Mouse (Mus musculus) heart, postnatal 4 days (tissue): Measurements from ENCODE around the gene Ewsr1. TPM values are rescaled to one million over a fixed set of nuclear protein-coding genes. Genes with fewer than 3 reads are reported as not detected.
"Not testable (repeated sequence)": the region's sequence is repeated elsewhere in the genome, so short reads cannot be mapped to it uniquely, and the experiment has no call there.

ENCODE experiments used
- DNase-seq: peaks from one replicate; pipeline ENCODE4 v3.0.0; 2021
- total RNA-seq, 2 experiments: library from RNA; stranded (reverse); gene quantifications; 2 replicates each; pipeline ENCODE4 v1.2.3; 2021

Ewsr1 gene
- total RNA-seq, 2 experiments from 2014 or later = 247 to 254 TPM

DNA sequence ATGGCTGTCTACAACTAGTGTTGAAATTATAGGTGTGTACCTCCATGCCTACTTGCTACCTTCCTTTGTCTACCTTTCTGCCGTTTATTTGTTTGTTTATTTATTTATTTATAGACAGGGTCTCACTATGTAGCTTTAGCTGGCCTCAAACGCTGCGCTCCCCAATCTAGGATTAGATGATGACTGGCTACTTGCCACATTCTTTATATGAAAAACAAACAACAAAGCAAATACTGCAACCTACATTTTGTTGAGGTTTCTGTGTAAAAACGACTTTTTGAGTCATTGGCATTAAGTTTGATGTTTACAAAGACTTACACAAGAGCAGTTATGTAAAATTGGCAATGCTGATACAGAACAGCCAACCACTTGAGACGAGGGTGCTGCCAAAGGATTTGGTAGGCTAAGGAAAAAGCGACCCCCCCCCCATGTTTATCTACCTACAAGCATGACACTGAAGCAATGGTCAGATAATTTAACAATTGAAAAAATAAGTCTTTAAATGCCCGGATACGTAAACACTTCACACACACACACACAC is 2.5 kb downstream of the Ewsr1 start:
- no peak for DNase-seq

DNA sequence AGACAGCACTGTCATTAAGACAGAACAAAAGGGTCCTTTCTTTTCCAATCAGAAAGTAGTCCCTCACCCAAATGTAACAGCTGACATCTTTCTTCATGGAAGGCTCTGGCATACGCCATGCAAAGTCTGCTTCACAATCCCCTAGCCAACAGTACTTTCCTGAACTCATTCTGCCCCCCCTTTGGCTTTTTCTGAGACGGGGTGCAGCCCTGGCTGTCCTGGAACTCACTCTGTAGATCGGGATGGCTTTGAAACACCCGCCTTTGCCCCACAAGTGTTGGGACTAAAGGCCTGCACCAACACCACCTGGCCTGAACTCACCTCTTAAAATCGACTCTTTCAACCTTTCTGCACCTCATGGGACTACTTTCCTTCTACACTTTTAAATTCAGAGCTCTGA is 3.2 kb downstream of the Ewsr1 start:
- DNase-seq = no peak

DNA sequence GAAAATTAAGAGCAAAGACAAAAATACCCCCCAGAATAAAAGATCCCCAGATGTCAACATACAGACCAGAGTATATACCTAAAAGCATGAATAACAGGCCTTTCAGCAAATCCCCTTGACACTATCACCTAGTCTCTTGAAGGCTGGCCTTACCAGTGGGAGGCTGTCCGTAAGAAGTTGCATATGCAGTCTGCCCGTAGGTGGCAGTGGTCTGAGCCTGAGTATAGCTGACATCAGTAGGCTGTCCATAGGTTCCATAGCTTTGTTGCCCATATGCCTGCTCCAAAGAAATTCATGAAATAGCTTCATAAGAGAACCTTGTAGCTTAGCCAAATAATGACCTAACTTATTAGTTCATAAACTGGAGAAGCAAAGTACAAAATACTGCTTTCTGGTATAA is 7.4 kb downstream of the Ewsr1 start:
- DNase-seq = no peak

DNA sequence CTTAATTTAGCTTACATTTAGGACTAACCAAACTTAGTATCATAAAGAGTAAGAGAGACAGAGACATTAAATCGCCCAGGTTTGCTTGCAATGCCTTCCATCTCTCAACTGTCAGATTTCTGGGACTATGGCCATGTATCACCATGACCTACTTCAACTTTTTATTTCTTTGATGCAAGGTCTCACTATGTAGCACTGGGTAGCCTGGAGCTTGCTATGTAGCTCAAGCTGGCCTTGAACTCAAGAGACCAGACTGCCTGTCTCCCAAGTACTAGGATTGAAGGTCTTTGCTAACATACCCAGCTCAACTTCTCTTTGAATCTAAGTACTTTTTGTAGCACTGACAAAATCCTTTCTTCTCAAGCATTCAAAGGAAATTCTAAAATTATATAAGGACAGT is 9.9 kb downstream of the Ewsr1 start:
- no peak for DNase-seq

DNA sequence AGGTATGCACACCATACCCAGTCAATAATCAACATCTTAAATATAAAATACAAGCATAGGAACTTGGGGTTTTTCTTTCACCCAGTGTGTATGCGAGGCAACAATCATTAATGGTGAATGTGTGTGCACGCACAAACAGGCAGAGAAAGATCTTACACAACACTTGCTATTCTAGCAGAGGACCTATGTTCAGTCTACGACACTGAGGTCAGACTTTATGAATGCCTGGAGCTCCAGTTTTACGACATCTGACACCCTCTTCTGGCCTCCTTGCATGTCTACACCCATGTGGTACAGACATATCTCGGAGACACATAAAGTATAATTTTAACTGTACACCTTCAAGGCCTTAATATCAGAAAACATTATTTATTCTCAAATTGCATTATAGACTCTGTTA is 22.2 kb downstream of the Ewsr1 start:
- not testable (repeated sequence) for DNase-seq

DNA sequence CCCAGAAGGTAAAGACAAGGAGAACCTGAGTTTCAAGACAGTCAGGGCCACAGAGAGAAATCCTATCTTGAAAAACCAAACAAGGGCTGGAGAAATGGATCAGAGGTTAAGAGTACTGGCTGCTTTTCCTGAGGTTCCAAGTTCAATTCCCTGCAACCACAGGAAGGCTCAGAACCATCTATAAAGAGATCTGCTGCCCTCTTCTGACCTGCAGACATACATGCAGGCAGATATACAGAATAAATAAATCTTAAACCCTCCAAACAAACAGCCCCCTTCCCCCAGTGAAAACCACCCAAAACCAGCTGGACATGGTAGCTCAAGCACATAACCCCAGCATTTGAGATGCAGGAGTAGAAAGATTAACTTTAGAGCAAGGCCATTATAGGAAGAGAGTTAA is 23.3 kb downstream of the Ewsr1 start:
- DNase-seq = no peak

DNA sequence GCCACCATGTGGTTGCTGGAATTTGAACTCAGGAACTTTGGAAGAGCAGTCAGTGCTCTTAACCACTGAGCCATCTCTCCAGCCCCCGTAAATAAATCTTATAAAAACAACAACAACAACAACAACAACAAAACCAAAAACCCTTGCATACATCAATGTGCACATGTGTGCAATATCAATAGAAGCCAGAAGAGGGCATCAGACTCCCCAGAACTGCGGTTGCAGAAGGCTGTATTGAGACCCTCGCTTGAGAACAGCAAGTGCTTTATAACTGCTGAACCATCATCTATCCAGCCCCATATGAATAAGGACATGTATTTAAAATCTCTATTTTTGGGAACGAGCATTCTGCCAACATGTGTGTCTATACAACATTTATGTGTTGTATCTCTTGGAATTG is 24.2 kb downstream of the Ewsr1 start:
- DNase-seq = peak; percentile 43

DNA sequence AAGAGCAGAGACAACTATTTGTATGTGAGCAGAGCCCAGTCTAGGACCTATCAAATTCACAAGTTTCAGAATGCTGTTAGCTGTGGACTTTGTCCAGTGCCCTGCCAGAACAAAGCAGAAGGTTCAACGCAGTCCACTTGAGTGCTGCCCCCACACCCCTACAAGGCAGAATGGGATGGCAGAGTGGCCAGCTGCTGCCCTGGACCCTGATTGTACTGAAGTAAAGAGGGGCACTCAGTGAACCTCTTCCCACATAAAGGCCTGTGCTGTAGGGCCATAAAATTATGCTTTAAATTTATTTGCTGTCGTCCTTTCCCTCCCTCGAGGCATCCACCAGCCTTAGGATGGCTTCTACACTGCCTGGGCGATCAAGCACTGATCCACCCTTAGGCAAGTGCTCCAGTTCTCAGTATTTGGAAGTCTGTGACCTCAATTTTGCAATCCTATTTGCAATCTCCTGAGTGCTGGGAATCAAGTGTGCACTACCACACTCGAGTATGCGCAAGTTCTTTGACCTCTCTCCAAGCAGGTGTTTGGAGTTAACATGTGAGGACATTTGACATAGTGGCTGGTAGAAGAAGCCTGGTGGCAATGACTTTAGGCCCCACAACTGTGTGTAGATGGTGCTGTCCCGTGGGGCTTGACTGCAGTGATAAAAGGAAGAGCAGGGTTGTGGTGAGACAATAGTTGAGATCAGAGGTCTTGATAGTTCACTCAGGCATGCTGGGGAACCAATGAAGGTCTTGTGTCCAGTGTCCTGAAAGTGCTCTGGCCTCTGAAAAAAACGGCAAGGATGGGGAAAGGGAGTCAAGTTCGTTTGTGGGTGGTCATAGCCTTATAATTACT is 30.7 kb downstream of the Ewsr1 start:
- DNase-seq = no peak

DNA sequence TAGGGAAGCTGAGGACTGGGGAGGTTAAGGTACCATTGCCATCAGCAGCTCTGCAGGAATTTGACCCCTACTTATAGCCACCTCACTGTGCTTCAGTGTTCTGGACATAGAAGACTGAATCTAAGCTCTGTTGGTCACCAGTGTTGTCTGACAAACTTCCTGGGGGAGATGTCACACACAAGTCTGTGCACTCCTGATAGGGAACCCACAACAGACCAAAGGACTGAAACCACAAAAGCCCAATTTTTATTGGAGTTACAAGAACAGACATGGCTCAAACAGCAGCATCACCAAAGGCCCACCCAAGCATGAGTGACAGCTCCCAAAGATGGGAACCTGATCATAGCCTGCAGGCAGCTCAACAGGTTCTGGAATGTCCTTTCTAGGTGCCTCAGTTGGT is 32.0 kb downstream of the Ewsr1 start:
- no peak for DNase-seq

DNA sequence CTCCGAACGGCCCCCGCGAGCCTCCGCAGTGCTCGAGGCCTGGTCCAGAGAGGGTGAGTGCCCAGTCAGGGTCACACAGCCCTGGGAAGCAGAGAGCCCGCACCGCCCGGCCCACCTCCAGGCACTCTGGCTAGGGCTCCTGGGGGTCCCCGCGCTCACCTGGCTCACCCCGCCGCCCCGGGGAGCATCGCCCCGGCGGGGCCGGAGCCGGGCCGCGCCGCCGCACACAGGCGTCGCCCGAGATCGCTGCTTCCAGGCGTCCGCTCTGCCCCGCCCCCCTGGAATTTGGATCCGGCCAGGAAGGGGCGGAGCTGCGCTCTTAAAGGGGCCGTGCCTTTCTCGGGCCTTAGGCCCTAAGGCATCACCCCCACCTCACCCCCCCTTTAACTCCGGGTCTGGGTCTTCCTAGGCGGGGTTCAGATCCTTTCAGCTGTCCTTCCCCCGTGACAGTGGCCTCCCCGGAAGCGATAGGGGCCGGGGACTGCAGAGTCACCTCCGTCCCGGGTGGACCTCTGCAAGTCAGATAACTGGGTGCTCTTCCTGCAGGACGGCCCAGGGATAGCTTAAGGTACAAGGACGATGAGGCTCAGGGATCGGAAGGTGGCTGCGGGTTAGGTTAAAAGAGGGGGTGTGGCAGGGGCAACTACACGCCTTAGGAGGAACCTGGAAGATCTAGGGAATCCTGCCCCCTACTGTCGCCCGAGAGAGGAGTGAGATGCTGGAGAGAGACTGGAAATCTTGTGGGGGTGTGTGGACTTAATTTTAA is 33.8 kb downstream of the Ewsr1 start, which contains the start of gene Gas2l1:
Gene Gas2l1 (minus strand): TSS at position 272 of the 766 bp plus-strand sequence.
- DNase-seq = peak; percentile 94

DNA sequence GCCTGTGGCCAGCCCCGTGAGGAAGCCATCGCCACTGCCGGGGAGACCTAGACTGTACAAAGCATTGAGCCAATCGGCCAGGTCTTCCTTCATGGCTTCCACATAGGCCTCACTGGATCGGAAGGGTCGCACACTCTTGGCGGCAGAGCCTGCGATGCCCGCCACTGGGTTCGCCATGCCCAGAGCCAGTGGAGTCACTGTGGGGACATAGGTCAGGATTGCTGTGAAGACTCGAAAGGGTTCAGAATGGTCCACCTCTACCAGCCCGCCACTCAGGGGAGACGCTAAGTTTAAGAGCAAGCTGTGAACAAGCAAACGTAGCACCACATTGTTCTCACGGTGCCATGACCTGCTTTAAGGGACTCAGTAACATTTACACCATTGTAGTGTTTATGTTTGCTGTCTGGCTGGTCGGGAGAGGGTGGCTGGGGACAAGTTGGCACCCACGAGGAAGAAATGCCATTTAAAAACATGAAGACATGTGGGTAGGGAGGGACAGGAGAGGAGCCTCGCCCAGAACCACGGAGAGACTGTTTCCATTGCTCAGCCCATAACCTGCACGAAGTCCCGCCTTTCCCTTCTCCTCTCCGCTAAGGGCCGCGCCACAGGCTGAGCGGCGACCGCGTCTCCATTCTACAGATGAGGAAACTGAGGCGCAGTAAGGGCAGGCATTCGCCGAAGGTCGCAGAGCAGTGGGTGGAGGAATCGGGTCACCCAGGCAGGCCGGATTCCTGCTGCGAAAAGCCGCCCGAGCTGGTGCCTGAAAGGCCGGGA is 34.6 kb downstream of the Ewsr1 start:
- DNase-seq = no peak

DNA sequence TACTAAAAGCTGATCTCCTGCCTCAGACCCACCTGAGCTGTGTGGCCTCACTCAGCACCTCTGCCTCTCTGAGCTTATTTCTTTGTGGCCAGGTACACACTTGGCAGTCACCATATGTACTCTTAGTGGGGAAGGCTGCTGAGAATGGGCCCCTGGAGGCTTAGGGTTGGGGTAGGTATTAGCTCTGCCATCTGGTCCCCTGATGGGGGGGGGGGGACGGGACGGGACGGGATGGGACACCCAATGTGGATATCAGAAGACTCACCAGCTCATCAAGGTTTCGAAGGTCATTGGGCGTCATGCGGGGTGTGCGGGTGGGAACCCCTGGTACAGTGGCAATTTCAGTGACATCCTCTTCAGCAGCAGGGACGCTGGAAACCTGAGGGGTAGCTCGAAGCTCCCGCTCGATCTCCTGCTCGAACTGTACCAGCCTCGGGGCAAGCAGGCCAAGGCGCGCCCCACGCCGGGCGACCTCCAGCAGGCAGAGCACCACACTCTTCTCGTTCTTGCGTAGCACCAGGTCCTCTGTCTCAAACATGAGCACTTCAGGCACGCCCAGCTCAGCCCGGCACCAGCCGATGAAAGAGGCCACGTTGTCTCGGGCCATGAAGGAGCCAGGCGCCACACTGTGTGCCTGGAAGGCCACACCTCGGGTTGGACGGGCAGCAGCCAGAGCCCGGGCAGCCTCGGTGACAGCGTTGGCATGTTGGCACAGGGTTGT is 35.3 kb downstream of the Ewsr1 start:
- DNase-seq = peak; percentile 27

DNA sequence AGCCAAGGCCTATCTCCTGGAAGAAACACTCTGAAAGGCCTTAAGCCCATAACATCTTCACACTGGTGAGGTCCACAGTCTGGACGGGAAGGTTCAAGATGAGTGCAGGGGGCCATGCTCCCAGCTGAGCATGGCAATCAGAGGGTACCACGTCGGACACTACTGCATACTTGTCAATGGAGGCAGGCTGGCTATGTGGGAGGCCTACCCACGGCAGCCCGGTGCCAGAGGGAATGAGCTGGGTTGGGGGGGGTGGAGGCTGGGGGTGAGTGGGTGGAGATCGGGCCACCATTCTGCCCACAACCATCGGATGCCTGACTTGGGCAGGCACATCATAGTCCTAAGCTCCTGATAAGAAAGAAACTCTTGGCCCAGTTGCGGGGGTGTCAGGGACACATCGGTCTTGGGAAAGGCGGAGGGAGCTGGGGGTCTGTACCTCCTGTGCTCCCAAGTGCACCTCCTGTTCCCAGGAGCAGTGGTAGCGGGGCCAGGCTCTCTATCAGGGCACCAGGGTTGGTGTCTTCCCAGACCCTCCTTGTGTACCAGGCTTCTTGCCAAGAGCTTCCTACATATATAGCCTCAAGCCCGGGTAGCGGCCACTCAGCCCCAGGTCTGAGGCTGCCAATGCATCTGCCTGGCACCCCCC is 36.1 kb downstream of the Ewsr1 start:
- no peak for DNase-seq

DNA sequence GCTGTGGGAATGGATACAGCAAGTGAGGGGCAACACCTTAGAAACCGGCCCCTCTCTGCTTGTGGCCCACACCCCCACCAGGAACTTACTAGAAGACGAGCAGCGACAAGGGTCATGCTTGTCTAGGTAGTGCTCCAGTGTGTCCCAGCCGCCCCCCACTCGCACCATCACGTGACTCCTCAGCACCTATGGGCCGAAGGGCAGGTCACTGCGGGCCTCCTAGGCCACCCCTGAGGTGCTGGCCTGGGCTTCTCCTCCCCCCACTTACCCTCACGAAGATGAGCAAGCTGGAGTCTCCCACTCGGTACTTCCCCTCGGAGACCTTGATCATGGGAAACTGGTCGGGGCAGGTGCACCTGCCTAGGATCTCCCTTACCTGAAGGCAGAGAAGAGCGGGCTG is 36.7 kb downstream of the Ewsr1 start:
- DNase-seq = peak; percentile 24

DNA sequence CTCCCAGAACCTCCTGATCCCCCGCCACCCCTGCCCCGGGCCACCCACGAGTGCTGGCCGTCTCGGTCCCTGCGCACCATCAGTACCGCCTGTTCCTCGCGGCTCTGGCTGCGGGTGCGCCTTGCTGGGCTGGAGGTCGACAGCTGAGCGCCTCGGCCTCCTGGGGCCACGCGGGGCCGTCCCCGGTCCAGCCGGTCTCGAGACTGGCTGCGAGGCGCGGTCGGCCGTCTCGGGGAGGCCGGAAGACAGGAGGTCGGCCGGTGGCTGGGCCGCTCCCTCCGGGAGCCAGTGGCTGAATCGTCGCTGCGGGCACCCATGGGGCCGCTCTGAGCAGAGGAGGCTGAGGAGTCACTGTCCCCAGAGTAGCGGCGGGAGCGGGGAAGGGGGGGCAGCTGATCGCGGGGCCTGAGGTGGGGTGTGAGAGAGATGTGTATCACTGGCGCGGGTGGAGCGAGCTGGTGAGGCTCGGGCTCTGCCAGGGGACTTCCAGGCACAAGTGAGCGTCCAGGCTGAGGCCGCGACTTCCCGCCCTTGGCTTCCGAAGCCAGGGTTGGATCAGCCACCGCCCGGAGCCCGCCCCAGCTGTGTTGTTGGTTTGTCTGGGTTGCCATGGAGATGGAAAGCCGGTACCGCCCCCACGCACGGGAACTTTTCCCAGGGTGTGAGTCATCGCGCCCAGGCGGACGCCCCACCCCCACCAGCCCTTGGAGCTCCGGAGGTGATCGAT is 37.5 kb downstream of the Ewsr1 start:
- peak; percentile 97 for DNase-seq

DNA sequence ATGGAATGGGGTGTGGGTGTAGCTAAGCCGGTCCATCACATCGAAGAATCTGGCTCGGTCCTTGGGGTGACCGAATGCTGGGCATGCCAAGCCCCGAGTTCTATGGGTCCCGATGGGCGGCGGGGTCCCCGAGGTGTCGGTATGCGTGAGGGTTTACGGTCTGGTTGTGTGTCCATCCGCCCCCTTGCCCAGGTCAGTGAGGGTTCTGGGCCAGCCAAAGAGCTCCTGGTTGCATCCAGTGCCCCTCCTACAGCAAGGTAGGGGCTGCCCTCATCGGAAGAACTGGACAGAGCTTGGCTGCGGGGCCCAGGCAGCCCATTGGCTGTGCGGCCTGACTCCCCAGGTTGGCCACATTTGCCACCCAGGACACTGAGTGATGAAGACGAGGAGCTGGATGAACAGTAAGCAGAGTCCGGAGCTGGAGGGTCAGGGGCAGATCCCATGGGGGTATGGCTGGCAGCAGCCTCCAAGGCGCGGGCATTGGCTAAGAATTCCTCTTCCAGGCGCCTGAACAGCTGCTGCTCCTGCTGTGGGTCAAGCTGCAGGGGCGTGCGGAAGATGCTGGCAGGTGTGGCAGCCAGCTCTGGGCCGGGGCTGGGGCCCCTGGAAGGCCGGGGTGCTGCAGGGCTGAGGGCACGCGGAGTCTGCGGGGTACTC is 38.2 kb downstream of the Ewsr1 start:
- no peak for DNase-seq

DNA sequence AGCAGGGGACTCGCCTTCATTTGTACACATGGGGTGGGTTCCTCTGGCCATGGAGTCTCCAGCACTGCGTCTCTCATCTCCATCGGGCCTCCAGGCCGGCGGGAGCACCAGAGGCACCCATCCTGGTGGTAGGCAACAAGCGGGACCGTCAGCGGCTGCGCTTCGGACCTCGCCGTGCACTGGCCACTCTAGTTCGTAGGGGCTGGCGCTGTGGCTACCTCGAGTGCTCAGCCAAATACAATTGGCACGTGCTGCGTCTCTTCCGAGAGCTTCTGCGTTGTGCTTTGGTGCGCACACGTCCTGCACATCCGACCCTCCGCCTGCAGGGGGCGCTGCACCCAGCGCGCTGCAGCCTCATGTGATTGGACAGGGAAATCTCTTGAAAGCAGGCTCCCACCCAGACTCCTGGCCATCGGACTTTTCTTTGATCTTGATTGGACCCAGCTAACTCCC is 39.3 kb downstream of the Ewsr1 start:
- DNase-seq = peak; percentile 57

DNA sequence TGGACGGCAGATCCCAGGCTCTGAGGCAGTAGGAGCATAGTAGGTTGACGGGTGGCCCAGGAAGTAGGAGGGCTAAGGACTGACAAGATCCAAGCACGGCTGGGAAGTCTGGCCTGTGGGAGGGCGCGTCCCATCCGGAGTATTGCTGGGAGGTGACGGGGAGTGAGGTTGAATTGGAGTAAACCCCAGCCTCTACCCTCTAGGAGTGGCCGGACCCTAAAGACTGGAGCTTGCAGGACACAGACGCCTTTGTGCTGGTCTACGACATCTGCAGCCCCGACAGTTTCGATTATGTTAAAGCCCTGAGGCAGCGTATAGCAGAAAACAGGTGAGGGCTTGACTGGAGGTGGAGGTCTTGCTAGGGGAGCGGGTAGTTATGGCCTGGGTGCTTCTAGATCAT is 39.8 kb downstream of the Ewsr1 start:
- no peak for DNase-seq

DNA sequence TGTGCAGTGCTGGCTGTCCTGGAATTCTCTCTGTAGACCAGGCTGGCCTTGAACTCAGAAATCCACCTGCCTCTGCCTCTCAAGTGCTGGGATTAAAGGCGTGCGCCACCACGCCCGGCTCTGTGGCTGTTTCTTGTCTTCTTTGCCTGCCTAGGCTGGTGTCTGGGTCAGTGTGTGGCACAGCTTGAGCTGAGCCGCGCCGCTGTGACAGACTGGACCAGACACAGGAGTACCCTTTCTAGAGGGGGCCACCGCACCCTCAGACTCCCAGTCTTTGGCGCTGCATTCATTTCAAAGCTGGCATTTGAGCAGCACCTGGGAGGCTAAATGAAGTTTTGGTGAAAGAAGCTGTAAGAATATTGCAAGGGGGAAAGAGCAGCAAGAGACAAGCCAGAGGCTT is 40.3 kb downstream of the Ewsr1 start:
- DNase-seq = no peak
